ENCODE assay signal across 8 mouse cellular contexts in the genomic region with DNA sequence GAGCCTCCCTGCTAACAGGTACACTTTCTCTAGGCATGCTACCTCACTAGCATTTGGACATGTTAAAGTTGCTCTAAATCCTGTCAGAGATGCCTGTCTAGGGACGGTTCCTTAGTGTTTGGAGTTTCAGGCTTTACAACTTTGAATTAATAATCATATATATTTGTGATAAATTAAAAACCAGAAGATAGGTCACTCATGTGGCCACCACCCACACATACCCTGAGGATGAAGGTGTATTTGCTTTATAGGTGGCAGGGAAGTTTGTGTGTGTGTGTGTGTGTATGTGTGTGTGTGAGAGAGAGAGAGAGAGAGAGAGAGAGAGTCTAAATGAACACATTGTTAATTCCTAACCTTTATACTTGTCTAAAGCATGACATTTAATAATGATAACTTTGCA.
DNase-seq lines count a peak whose midpoint lies in the region; ATAC-seq and TF ChIP-seq lines count a peak whose summit lies in the region.

No protein-coding gene starts in this region.

- no peak for TF ChIP-seq EP300 in heart, postnatal 0 days (IDR thresholded peaks at IDR 0.05; ENCODE audit: low read depth)

- 30% methylated on average over 1 of the region's 1 CpGs for WGBS in heart, postnatal 0 days
- 0% methylated on average over 1 of the region's 1 CpGs for WGBS in bone marrow, adult 2 months
- WGBS in hindbrain, embryonic 11.5 days: 55% methylated on average over 1 of the region's 1 CpGs
- WGBS in midbrain, embryonic 10.5 days: 61% methylated on average over 1 of the region's 1 CpGs

- no peaks in the 10 kb centered on the region for H3K9me3 ChIP-seq in heart, postnatal 0 days (replicated peaks; ENCODE audit: control insufficient read depth, low read length)
- H3K9me3 ChIP-seq in hindbrain, embryonic 11.5 days (ENCODE audit: control insufficient read depth, low read length): no peaks in the 10 kb centered on the region
- H3K9me3 ChIP-seq in midbrain, embryonic 10.5 days (replicated peaks): no peaks in the 10 kb centered on the region

- peak overlapping the region; percentile 89 for H3K4me2 ChIP-seq in heart, postnatal 0 days (ENCODE audit: low read depth, low read length)
- peak overlapping the region; percentile 73 for H3K4me2 ChIP-seq in hindbrain, embryonic 11.5 days (replicated peaks; ENCODE audit: low read depth, low read length)

- no peak for TF ChIP-seq CTCF in heart, postnatal 0 days (IDR thresholded peaks at IDR 0.05; ENCODE audit: low read depth)
- TF ChIP-seq CTCF in bone marrow, adult 2 months (IDR thresholded peaks at IDR 0.05; ENCODE audit: control insufficient read depth, insufficient read depth, low read length): no peak

- H3K36me3 ChIP-seq in heart, postnatal 0 days (replicated peaks; ENCODE audit: control insufficient read depth, insufficient read depth, low read length): no peaks in the 10 kb centered on the region
- no peaks in the 10 kb centered on the region for H3K36me3 ChIP-seq in hindbrain, embryonic 11.5 days (ENCODE audit: control insufficient read depth, insufficient read depth, low read length)
- no peaks in the 10 kb centered on the region for H3K36me3 ChIP-seq in midbrain, embryonic 10.5 days

- intact Hi-C loops in heart, postnatal 36 days (cut with DNase I): loop anchor here (10.0 kb wide), 1 partner anchor 50 kb away; no protein-coding TSS in a partner anchor

- H3K9ac ChIP-seq in heart, postnatal 0 days (replicated peaks; ENCODE audit: low read depth, low read length): peak overlapping the region; percentile 84; the same call in 1 of the 2 replicates
- peak overlapping the region; percentile 91; the same call in 1 of the 2 replicates for H3K9ac ChIP-seq in hindbrain, embryonic 11.5 days (ENCODE audit: low read depth, low read length)

- DNase-seq in heart, postnatal 0 days (ENCODE audit: low spot score): no peak
- DNase-seq in heart, postnatal 36 days: no peak
- DNase-seq in hindbrain, embryonic 11.5 days (ENCODE audit: low spot score): no peak
- DNase-seq in midbrain, embryonic 10.5 days (ENCODE audit: low spot score): no peak
- DNase-seq in right cerebral cortex, adult 18-20 months: no peak
- no peak for DNase-seq in adrenal gland, postnatal 36 days
- no peak for DNase-seq in adrenal gland, adult 2 months

- H3K27ac ChIP-seq in heart, postnatal 0 days (ENCODE audit: low read depth): no peak overlapping the region
- peak overlapping the region; percentile 91; the same call in 1 of the 2 replicates for H3K27ac ChIP-seq in bone marrow, adult 2 months (ENCODE audit: control insufficient read depth, insufficient read depth, low read depth, low read length, poor library complexity)
- H3K27ac ChIP-seq in hindbrain, embryonic 11.5 days (ENCODE audit: low read depth, low read length): no peak overlapping the region
- H3K27ac ChIP-seq in midbrain, embryonic 10.5 days (replicated peaks): peak overlapping the region; percentile 97; the same call in 1 of the 2 replicates

- no peak for ATAC-seq in heart, postnatal 0 days (ENCODE audit: insufficient read depth, low read depth)
- no peak for ATAC-seq in hindbrain, embryonic 11.5 days (ENCODE audit: low FRiP score)

- H3K4me3 ChIP-seq in heart, postnatal 0 days (ENCODE audit: low read depth, low read length): peak overlapping the region; percentile 87
- H3K4me3 ChIP-seq in bone marrow, adult 2 months (replicated peaks; ENCODE audit: control insufficient read depth, low read depth, low read length): peak overlapping the region; percentile 94
- H3K4me3 ChIP-seq in hindbrain, embryonic 11.5 days (ENCODE audit: low read depth, low read length): peak overlapping the region; percentile 86
- peak overlapping the region; percentile 95 for H3K4me3 ChIP-seq in midbrain, embryonic 10.5 days

- TF ChIP-seq POLR2A in bone marrow, adult 2 months (IDR thresholded peaks at IDR 0.05; ENCODE audit: borderline replicate concordance, control insufficient read depth, low read depth, low read length): no peak

- no peaks in the 10 kb centered on the region for H3K27me3 ChIP-seq in heart, postnatal 0 days (ENCODE audit: control insufficient read depth, insufficient read depth, low read length)
- no peaks in the 10 kb centered on the region for H3K27me3 ChIP-seq in hindbrain, embryonic 11.5 days (ENCODE audit: control insufficient read depth, insufficient read depth, low read length)
- H3K27me3 ChIP-seq in midbrain, embryonic 10.5 days (ENCODE audit: low read depth, poor library complexity, severe bottlenecking): 0 out of 2 replicates have a peak, but pooled peaks cover 3% of the 10 kb centered on the region

- H3K4me1 ChIP-seq in heart, postnatal 0 days (ENCODE audit: control insufficient read depth, insufficient read depth): peaks cover 17% of the 10 kb centered on the region; the same call in 1 of the 2 replicates
- peaks cover 4% of the 10 kb centered on the region for H3K4me1 ChIP-seq in bone marrow, adult 2 months (ENCODE audit: control insufficient read depth, insufficient read depth, low read length)
- H3K4me1 ChIP-seq in hindbrain, embryonic 11.5 days (replicated peaks; ENCODE audit: control insufficient read depth, insufficient read depth, low read length): no peaks in the 10 kb centered on the region
- H3K4me1 ChIP-seq in midbrain, embryonic 10.5 days: peaks cover 44% of the 10 kb centered on the region

Comparison
In these comparisons a context has a peak if more than half of its experiments do, and no peak if none do; other contexts are left out.
1. H3K27ac ChIP-seq: peak in bone marrow, adult 2 months (single experiment) and midbrain, embryonic 10.5 days (single experiment); none in heart, postnatal 0 days (single experiment) and hindbrain, embryonic 11.5 days (single experiment).
2. Peak in every context shown above with its lines, with median percentiles within 50 percentile points of each other: H3K4me3 ChIP-seq.